Mouse (Mus musculus) common myeloid progenitor, adult 5-6 weeks (primary cell): ENCODE results near the gene Ash1l. TPM values are rescaled to one million over a fixed set of nuclear protein-coding genes. Genes with fewer than 3 reads are reported as not detected.
"Not testable (repeated sequence)": the region's sequence is repeated elsewhere in the genome, so short reads cannot be mapped to it uniquely, and the experiment has no call there.

ENCODE experiments used
- ATAC-seq: replicated peaks from 2 replicates; pipeline ENCODE4 v1.8.0; 2016; ENCODE audit warnings: low read depth, mild to moderate bottlenecking, moderate TSS enrichment, inconsistent platforms; ENCODE audit not compliant: poor library complexity, severe bottlenecking
- total RNA-seq: library from RNA; stranded (forward); fragments of 200-1000, 187-1606 nt; gene quantifications from 2 replicates; pipeline ENCODE4 v1.2.3, GENCODE M21; 2017

Ash1l gene
- total RNA-seq, 1 experiment from 2014 or later: 37.4 TPM

- ATAC-seq: no peak
These were observed 2.8 kb downstream of the Ash1l start for GRCm38 (mm10) chr3:88953246-88953645.

DNA sequence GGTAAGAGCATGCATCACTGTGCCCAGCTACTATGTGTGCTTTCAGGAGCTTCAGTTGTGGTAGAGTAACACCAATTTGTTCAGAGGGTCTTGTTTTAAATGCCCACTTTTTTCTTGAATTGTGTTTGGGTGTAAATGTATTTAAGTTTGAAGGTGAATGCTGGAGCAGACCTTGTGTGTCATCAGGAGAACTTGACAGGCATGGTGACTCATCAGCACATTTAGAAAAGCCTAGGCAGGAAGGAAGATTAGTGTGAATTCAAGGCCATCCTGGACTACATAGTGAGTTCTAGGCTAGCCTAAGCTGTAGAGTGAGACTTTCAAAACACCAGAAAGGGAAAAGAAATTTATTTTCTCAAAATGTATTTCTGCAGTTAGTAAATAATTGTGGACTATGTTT, 3.3 kb downstream of the Ash1l start:
- ATAC-seq: no peak

- ATAC-seq: not testable (repeated sequence)
These were observed 12.8 kb downstream of the Ash1l start for GRCm38 (mm10) chr3:88963211-88963610.

GRCm38 (mm10) chr3:88975012-88975411, 24.6 kb downstream of the Ash1l start:
- ATAC-seq: no peak

GRCm38 (mm10) chr3:88981206-88982010, 31.0 kb downstream of the Ash1l start:
- ATAC-seq: no peak

DNA sequence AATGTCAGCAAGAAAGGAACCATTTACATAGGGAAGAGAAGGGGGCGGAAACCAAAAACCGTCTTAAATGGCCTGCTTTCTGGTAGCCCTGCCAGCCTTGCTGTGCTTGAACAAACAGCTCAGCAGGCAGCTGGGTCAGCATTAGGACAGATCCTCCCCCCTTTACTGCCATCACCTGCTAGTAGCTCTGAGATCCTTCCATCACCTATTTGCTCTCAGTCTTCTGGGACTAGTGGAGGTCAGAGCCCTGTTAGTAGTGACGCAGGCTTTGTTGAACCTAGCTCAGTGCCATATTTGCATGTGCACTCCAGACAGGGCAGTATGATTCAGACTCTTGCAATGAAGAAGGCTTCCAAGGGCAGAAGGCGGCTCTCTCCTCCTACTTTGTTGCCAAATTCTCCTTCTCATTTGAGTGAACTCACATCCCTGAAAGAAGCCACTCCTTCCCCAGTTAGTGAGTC, 33.5 kb downstream of the Ash1l start:
- ATAC-seq: no peak

- ATAC-seq: no peak
These were observed 42.4 kb downstream of the Ash1l start for GRCm38 (mm10) chr3:88992793-88993192.

- ATAC-seq: no peak
These were observed 51.1 kb downstream of the Ash1l start for GRCm38 (mm10) chr3:89001536-89001935.

DNA sequence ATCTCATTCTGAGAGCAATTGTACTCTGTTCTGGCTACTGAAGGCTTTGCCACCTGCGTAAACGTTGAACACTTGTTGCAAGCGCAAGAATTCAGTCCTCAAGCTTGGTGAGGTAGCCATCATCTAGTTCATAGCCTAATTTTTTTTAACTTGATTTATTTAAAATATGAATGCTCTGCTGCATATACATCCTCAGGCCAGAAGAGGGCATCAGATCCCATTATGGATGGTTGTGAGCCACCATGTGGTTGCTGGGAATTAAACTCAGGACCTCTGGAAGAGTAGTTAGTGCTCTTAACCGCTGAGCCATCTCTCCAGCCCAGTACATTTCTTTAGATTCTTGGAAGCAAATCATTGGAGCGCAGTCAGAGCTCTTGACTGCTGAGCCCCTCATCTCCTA, 80.5 kb downstream of the Ash1l start:
- ATAC-seq: not testable (repeated sequence)

- ATAC-seq: no peak
These were observed 92.9 kb downstream of the Ash1l start for GRCm38 (mm10) chr3:89043359-89043758.

DNA sequence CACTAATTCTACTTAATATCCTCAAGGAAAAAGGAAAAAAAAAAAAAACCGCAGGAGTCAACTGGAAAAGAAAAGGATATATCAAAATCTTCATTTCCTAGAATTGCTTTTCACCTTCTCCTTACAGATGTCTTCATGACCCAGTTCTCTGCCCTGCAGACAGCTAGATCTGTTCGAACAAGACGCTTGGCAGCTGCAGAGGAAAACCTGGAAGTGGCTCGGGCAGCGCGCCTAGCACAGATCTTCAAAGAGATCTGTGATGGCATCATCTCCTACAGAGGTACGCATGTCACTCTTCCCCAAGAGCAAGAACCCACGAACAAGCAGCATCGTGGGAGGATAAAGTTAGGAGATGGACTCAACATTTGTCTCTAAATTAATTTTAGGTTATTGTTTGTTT, 107.9 kb downstream of the Ash1l start:
- no peak for ATAC-seq

DNA sequence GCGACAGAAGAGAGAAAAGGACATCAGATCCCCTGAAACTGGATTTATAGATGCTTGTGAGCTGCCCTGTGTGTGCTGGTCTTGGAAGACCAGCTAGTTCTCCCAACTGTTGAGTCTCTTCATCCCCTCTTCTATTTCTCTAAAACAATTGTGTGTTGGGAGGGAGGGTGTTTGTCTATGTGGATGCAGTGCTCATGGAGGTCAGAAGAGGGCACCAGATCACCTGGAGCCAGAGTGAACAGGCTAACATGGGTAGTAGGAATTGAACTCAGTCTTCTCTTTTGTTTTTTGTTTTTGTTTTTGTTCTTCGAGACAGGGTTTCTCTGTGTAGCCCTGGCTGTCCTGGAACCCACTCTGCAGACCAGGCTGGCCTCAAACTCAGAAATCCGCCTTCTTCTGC, 108.4 kb downstream of the Ash1l start:
- peak; percentile 84 for ATAC-seq

GRCm38 (mm10) chr3:89061696-89062095, 111.3 kb downstream of the Ash1l start:
- ATAC-seq: no peak

DNA sequence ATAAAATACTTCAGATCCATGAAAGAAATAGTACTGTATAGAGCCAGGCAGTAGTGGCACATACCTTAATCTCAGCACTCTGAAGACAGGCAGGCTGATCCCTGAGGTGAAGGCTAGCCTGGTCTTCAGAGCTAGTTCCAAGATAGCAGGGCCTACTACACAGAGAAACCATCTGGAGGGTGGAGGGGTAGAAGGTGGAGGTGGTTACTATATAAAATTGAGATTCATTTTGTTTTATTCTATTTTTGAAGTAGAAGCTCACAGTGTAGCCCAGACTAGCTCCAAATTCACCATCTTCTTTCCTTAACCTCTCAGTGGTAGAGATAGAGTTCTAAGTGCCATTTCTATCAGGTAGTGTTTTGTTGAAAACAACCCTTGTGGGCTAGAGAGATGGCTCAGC, 116.8 kb downstream of the Ash1l start:
- ATAC-seq: no peak

- no peak for ATAC-seq
These were observed 127.0 kb downstream of the Ash1l start for GRCm38 (mm10) chr3:89077383-89077782.

DNA sequence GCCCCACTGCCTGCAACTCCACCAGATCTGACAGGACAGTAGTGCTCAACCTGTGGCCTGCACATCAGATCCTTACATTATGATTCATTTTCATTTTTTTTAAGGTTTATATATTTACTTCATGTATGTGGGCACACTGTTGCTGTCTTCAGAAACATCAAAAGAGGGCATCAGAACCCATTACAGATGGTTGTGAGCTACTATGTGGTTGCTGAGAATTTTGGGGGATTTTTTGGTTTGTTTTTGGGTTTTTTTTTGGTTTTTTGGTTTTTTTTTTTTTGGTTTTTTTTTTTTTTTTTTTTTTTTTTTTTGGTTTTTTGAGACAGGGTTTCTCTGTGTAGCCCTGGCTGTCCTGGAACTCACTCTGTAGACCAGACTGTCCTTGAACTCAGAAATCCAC, 131.9 kb downstream of the Ash1l start:
- not testable (repeated sequence) for ATAC-seq

DNA sequence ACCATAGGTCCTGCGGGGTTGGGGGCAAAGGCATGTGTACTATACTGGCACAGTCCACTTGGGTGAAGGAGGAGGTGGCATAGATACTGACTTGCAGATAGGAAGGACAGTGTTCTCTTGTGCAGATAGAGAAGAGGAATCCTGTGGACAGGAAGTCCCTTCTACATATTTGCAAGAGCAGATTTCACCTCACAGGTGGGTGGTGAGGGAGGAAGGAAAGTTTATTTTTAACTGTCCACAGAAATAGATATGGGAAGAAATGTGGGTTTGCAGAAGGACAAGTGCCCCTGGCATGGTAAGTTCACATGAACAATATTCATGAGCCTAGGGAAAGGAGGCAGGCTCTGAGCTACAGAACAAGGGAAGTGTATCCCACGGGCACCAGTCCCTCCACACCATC, 133.7 kb downstream of the Ash1l start:
- ATAC-seq: no peak

GRCm38 (mm10) chr3:89084654-89085190, 134.3 kb downstream of the Ash1l start:
- ATAC-seq: no peak

DNA sequence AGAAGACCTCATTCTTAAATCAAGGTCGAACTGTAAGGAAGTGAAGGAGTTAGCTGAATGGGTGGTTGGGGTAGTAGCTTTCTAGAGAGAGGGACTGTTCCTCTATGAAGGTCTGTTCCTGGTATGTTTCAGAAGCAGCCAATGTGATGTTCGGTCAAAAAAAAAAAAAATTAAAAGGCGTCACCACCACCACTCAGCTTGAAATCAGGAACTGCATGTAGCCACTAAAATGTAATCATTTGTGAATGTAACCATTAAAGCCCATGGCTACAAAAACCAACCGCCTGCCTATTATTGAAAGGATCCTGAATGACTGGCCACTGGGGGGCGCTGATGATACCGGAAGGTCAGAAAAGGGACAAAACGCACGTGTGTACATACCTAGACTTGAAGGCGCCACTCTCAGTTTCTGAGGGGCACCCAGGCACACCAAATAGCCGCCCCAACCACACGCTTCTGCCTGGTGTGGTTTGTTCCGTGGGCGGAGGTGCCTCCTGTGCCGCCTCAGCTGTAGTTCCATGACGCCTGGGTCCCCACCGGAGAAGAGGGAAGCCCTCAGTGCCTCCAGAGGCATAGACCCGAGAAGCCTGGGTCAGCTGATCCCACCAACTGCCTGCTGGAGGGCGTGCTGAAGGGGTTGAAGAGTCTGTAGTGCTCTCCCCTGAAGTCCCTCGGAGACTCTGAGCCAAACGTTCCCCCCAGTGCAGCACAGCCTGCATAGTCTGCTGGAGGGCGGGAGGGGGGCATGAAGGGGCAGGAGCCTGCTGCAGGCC, 137.1 kb downstream of the Ash1l start:
- peak; percentile 34 for ATAC-seq

- no peak for ATAC-seq
These were observed 138.6 kb downstream of the Ash1l start for GRCm38 (mm10) chr3:89088974-89089373.
